Mouse (Mus musculus) gastrocnemius, postnatal 36 days (tissue): ENCODE measurements around the gene Bpifa5. TPM values are rescaled to one million over a fixed set of nuclear protein-coding genes. Genes with fewer than 3 reads are reported as not detected.
"Not testable (repeated sequence)": the region's sequence is repeated elsewhere in the genome, so short reads cannot be mapped to it uniquely, and the experiment has no call there.

ENCODE experiments used
- DNase-seq, 2 experiments: peaks; one replicate each; pipeline ENCODE4 v3.0.0; 2022
- intact Hi-C: fragments of 180-260 bp; cut with DNase I; formaldehyde crosslinking; loops from one replicate; pipeline ENCODE4 v1.15.1; 2025
- long read RNA-seq, 2 experiments: library from polyadenylated mRNA; stranded (forward); transcript quantifications; one replicate each; pipeline ENCODE4 v2.0.0; 2021
- total RNA-seq, 2 experiments: library from RNA; stranded (reverse); gene quantifications; 2 replicates each; pipeline ENCODE4 v1.2.3; 2021

Bpifa5 gene
- total RNA-seq = not detected
- long read RNA-seq, experiment 1 = 0 reads
- long read RNA-seq, experiment 2 = 0 reads

DNA sequence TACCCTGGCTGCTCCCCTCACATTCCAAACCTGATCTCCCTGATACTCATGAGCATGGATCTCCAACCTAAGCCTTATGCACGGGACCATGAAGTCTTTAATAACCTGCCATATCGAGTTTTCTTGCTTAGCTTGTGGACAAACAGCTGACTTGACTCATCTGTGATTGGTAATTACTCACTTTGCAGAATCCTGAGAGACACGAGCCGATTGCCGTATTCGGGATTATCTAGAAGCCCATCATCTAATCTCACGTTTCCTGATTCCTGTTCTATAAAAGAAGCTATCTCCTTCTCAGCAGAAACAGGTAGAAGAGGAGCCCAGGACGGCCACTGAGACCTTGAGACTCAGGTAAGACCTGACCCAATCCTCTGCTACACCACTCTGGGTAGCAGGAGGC lies at the start of gene Bpifa5:
Gene Bpifa5, plus strand, starts transcription at position 301 of the 400 bp plus-strand sequence.
- intact Hi-C loops = no loop called here

DNA sequence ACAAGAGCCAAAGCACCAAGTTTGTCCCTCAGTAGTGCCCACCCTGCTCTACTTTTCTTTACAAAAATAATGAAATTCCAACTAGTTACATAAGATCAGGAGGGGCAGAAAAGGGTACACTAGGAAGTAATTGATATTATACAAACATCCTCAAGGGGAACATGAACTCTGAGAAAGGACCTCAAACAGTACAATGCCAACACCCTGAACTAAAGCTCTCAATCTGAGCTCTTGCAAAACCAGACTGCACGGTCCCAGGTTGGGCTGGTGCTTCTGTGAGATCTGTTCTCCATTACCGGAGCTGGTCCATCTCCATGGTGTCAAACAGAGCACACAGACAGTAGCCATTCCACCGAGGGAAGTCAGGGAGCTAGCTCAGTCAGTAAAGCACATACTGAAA lies 45.0 kb upstream of the Bpifa5 start:
- no peak for DNase-seq
- intact Hi-C loops = no loop called here

More for the DNA sequence above, at the start of gene Bpifa5:
- no peak for DNase-seq

DNA sequence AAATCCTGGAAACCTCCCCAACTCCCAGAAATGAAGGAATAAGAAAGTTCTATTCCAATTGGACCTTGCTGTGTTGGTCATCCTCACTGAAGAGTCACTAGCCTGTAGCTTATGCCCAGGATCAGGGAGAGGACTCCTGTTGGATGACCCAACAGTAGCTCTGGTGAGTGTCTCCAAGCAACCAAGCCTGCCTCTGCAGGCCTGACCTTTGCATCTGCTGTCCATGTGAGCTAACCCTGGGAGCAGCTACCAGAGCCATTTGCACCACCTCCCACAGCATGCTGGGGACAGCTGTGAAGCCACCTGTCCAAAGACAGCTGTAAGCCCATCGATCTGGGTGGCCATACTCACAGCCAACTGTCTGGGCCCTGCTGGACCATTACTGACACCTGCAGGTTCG lies 32.3 kb upstream of the Bpifa5 start, which contains the start of gene Bpifa3:
Gene Bpifa3, plus strand, starts transcription at position 217 of the 400 bp plus-strand sequence.
- DNase-seq = no peak
- intact Hi-C loops = no loop called here

DNA sequence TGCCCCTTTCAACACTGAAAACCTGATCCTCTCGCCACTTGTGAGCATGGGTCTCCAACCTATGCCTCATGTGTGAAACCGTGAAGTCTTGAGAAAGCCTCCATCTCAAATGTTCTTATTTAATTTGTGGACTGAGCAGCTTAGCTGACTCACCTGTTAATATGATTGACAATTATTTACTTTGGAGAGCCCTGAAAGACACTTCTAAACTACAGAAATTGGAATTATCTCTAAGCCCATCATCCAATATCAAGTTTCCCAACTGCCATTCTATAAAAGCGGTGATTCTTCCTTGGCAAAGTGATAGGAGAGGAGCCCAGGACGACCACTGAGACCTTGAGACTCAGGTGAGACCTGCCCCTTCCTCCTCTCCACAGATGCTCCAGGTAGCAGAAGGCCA lies 19.8 kb upstream of the Bpifa5 start, which contains the start of gene Bpifa1:
Gene Bpifa1, plus strand, starts transcription at position 301 of the 400 bp plus-strand sequence.
- intact Hi-C loops = no loop called here

DNA sequence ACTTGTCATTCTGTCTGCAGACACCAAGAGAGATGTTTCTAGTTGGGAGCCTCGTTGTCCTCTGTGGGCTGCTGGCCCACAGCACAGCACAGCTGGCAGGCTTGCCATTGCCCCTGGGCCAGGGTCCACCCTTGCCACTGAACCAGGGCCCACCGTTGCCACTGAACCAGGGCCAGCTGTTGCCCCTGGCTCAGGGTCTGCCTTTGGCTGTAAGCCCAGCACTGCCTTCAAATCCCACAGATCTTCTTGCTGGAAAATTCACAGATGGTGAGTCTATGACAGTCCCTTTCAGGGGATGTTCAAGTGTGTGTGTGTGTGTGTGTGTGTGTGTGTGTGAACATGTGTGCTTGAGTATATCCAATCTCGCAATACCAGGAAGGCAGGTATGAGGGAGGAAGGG lies 18.7 kb upstream of the Bpifa5 start:
- intact Hi-C loops = no loop called here
- no peak for DNase-seq

More for the DNA sequence above, 19.8 kb upstream of the Bpifa5 start, which contains the start of gene Bpifa1:
- no peak for DNase-seq

DNA sequence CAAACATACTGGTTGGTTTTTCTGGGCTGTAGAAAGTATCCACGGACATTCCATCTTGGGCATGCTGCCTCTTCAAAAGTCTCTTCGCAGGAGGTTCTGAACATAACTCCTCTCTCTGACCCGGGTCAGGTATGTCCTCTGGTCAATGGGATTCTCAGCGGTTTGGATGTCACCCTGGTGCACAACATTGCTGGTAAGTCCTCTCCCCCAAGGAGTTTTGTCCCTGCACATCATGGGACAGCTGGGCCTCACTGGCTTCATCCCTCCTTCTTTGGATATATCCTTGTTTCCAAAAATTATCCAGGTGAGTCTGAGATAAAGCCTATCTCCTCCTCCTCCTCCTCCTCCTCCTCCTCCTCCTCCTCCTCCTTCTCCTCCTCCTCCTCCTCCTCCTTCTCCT lies 14.9 kb upstream of the Bpifa5 start:
- intact Hi-C loops = no loop called here
- DNase-seq = no peak

DNA sequence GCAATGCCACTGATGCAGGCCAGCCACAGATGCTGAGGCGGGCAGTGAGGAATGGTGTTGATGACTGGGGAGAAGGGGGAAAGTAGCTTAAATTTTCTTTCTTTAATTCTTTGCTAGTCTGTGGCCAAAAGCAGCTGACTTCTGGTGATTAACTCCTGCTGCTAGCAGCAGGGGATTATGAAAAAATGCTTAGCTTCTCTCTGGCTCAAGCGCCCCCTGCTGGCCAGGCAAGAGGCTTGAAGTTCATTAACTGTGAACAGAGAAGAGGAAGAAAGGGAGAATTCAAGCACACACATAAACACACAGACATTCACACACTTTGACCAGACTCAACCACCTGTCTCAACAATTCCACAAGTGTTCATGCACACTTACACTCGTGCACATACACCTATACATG lies 4.0 kb upstream of the Bpifa5 start:
- no peak for DNase-seq
- intact Hi-C loops = no loop called here

DNA sequence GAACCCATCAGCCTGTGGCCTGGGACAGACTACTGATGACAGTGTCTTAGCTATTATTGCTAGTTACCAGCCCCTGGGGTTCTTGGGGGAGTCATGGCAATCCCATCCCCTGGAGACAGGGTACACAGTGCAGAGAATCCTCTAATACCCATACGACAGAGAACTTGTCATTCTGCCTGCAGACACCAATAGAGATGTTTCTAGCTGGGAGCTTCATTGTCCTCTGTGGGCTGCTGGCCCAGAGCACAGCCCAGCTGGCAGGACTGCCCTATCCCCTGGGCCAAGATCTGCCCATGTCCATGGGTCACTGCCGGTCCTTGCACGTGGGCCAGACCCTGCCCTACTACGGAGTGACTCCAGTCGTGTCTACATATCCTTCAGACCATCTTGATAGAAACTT lies 899 bp downstream of the Bpifa5 start:
- intact Hi-C loops = no loop called here
- no peak for DNase-seq

DNA sequence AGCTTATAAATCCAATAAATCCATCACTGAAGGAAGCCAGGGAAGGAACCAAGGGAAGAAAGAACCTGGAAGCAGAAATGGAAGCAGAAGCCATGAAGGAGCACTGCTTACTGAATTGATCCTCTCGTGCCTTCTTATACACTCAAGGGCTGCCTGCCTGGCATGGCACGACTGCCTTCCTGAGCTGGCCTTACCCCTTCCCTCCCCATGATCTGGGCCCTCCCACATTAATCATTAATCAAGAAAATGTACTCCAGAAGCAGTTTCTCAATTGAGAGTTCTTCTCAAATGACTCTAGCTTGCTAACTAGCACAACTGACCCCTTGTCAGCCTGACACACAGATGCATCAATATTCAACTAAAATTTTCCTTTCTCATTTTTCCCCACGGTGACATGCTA lies 6.8 kb downstream of the Bpifa5 start:
- intact Hi-C loops = no loop called here
- DNase-seq = no peak

DNA sequence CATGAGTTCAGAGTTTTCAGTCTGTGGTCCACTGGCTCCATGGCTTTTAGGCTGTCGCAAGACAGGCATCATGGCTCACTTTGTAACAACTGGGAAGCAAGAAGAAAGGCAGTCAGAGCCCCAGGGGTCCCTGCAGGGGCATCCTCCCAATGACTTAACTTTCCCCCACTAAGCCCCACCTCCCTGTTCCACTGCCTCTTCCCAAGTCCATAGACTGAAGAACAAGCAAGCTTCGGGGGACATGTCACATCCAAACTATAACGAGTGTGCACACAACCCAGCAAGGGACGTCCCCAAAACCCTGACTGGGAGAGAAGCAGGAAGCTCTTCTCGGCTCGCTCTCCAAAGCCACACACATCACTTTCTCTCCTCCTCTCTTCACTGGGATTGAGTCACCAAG lies 9.2 kb downstream of the Bpifa5 start:
- intact Hi-C loops = no loop called here
- DNase-seq = no peak

DNA sequence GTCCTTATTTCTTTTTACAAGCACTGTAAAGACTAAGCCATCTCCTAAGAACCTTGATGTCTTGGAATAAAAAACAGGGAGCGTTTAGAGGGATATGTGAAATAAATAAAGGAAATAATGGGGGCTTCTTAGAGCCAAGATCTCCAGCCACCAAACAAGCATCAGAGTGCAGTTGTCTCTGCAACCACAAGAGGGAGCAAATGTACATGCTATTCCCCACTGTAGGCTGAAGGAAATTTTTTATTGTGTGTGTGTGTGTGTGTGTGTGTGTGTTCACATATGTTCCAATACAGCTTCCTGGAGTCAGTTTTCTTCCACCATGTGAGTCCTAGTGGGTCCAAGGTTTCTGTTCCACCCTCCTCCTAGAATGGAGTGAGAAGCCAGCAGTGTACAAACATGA lies 10.9 kb downstream of the Bpifa5 start:
- DNase-seq = no peak
- intact Hi-C loops = no loop called here

DNA sequence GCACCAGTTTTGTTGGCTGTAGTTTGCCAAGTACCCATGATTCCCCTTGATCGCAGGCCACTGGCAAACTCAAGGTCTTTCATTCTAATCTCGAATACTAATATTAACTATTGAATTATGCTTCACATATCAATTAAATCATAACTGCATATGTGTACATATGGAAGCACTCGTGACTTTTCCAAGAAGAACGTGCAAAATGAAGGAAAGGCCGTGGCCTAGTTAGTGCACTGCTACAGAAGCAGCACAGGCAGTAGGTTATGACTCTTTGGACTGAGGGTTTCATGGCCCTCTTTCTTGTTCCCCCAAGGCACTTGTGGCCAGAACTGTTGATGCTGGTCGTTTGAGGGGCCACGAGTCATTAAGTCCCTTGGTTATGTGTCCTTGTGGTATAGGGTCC lies 19.5 kb downstream of the Bpifa5 start:
- DNase-seq, intact Hi-C loops: not testable (repeated sequence)

DNA sequence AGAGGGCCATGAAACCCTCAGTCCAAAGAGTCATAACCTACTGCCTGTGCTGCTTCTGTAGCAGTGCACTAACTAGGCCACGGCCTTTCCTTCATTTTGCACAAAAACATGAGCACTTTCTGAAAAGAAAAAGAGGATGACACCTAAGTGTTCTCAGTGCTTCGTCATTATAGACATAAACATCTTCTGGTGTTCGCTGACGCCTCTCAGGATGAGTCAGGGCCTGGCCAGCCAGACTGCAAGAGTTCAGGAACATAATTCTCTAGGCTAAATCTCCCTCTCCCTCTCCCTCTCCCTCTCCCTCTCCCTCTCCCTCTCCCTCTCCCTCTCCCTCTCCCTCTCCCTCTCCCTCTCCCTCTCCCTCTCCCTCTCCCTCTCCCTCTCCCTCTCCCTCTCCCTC lies 20.7 kb downstream of the Bpifa5 start:
- intact Hi-C loops = not testable (repeated sequence)

DNA sequence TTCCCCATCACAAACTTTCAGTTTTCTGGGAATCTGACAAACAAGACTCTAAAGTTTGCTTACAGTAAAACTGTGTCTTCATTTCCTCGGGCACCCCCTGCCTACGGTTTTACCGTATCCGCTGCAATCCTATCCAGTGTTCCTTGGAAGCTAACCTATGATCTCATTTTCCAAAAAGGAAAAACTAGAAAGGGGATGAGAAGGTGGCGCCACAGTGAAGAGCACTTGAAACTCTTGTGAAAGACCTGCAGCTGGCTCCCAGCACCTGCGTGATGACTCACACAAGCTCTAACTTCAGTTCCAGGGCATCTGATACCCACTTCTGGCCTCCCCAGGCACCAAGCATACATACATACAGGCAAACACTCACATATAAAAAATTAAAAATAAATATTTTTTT lies 22.9 kb downstream of the Bpifa5 start:
- intact Hi-C loops = no loop called here
- DNase-seq = no peak

More for the DNA sequence above, 20.7 kb downstream of the Bpifa5 start:
- not testable (repeated sequence) for DNase-seq

DNA sequence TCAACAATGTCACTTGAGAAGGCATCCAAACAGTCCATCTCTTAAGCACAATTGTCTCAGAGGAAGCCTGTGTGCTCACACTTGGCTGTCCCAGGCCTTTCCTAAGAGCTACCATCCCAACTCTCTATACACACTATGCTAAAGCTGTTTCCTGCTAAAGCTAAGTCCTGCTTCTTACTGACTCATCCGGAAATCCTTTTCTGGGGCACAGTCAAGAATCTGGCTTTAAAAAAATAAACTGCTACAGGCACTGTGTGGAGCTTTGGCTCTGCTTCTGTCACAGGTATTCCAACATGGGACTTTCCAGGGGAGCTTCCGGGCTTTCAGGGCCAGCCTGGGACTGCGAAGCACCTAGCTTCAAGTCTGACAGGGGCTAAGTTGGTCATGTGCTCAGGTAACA lies 23.3 kb downstream of the Bpifa5 start:
- intact Hi-C loops = no loop called here
- DNase-seq = no peak

DNA sequence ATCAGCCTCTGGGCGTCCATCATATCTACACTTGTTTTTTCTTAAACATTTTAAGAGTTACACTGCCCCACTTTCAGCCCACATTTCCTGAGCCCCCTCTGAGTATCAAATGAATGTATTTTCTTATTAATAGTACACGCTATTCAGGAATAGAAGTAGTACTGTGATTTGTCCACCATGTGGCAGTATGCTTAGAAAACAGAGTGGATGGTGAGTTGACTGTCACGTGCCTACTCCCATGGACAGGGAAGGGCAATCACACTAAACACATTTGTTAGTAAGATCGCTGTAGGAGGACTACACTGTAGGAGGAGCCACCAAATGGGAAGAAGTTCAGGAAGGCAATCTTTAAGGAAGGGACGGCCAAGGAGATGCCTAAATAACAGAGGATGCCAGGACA lies 25.1 kb downstream of the Bpifa5 start:
- DNase-seq = no peak
- intact Hi-C loops = no loop called here

DNA sequence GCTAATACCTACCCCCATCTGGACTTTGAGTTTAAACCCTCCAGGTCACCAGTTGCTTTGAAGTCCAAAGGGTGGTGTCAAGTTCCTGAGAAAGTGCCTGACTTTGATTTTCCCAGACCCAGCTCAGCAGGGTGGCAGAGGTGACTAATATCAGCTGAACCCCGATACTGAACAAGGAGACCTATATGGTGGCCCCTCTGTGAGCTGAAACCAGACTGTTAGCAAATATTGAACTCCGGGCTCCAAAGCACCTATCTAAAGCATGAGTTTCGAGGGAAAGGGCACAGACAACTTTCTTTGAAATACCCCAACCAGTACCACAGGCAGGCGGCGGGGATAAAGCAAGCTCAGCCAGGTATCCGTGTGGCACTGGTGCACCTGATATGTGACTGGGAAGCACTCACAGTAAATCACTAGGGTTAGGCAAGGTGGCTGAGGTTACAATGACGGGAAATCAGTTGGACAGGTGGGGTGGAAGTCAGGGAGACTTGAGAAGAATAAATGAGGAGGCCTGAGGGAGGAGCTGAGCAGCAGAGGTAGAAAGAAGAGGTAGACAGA lies 27.5 kb downstream of the Bpifa5 start:
- intact Hi-C loops = no loop called here

DNA sequence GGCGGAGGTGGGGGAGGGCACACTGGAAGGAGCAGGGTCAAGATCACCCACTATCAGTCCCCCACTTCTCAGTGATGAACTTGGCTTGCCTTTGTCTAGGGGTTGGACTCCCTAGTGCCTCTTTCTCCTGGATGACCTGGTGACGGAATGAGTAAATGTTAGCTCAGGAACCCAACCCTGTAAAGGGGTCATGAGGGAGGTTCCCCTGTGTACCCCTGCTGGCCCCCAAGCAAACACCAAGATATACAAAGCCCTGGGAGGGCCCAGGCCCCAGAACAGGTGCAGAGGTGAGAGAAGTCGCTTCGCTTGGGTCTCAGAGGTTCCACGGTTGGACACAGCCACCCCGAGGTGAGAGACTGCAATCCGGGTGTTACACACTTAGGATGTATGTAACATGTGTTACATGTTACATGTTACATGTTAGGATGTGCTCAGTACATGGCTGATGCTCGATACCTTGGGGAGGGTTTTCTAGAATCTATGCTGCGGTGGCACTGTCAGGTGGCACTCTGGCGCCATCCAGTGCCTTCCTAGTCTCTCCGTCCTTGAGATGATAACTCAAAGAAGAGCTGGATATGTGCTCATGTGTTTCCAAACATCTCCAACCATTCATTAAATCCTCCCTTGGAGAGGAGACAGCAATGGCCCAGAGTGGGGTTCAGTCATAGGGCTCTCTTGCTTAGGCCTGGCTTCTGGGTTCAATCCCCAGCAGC lies 28.3 kb downstream of the Bpifa5 start, which contains the start of gene Bpifb1:
Gene Bpifb1, plus strand, starts transcription at position 273 of the 713 bp plus-strand sequence.
- DNase-seq = no peak
- intact Hi-C loops = no loop called here

More for the DNA sequence above, 27.5 kb downstream of the Bpifa5 start:
- DNase-seq = no peak

DNA sequence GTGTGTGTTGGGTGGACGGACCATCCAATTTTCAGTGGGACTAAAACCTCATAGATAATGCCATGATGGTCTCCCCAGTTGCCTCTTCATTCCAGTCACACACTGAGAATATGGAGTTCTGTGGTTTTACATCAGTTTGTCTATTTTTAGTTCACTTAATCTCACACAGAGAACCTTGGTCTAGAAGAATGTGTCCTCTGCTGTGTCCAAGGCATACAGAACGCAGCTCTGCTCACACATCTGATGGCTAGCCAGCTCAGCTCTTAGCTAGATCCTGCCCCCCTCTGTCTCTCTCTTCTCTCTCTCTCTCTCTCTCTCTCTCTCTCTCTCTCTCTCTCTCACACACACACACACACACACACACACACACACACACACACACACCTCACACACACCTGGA lies 29.7 kb downstream of the Bpifa5 start:
- intact Hi-C loops = no loop called here
- DNase-seq = no peak

DNA sequence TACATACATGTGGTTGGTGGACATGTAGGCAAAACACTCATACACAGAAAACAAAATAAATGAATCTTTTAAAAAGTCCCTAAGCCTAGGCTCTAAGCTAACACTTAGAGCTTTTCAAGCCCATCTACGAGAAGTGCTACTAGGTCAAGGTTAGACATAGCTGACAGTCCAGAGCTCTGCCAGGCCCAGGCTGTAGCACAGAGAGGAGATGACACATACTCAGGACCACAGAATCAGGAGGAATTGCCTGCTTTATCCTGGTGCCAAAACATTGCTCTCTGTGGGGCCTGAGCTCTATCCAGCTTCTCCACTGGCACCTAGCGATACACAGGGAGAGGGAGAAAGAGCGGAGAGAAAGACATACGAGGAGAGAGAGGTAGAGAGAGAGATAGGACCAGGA lies 30.7 kb downstream of the Bpifa5 start:
- no peak for DNase-seq
- intact Hi-C loops = no loop called here

DNA sequence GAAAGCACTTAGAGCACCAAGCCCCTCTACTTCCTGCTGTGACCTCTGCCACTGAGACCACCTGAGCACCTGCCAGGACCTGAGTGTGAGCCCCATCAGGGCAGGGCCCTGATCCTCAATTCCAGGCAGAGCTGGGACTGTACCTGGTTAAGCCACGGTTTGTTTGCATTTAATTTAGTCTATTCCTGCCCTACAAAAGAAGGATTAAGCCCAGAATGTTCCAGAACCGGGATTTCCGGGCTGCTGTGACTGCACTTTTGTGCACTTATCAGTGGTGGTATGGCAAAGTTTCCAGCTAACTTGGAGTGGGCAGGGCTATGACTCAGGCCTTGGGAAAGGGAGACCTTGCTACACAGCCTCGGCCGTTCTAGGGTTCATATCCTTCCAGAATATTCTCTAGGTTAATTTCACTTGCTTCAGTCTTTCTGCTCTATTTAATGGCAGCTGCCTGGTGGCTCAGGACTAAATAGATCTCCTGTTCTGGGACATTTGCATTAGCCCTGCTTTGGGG lies 31.6 kb downstream of the Bpifa5 start:
- intact Hi-C loops = no loop called here
- DNase-seq = no peak

DNA sequence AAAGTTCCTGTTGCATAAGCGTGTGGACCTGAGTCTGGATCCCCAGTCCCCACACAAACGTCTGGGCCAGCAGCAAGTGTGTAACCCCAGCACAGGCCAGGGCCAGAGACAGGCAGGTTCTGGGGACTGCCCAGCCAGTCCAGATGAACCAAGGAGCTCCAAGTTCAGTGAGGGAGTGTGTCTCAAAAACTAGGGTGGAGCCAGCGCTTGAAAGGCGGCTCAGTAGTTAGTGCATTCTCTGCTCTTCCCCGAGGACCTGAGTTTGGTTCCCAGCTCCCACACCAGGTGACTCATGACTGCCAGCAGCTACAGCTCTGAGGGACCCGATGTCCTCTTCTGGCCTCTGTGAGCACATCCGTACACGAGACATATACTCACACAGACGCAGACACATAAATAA lies 34.6 kb downstream of the Bpifa5 start:
- intact Hi-C loops = no loop called here
- no peak for DNase-seq
